Mouse (Mus musculus) erythroblast, embryonic 14.5 days (primary cell): Measurements from ENCODE around the gene Vdr. TPM values are rescaled to one million over a fixed set of nuclear protein-coding genes. Genes with fewer than 3 reads are reported as not detected.
A peak's percentile ranks its signal among the peaks of the same experiment; 100 is the strongest.

Experiments
- H3K27me3 ChIP-seq: 2 replicates; pipeline ENCODE4 v1.6.1; 2012; ENCODE audit warnings: inconsistent platforms; ENCODE audit not compliant: control insufficient read depth
- H3K36me3 ChIP-seq: 2 replicates; pipeline ENCODE4 v1.6.1; 2012; ENCODE audit warnings: mild to moderate bottlenecking, inconsistent platforms; ENCODE audit not compliant: control insufficient read depth
- H3K4me1 ChIP-seq: 2 replicates; pipeline ENCODE4 v1.6.1; 2012; ENCODE audit warnings: inconsistent platforms; ENCODE audit not compliant: control insufficient read depth
- H3K4me3 ChIP-seq: replicated peaks from 2 replicates; pipeline ENCODE3; 2012; ENCODE audit warnings: moderate library complexity, mild to moderate bottlenecking, inconsistent platforms
- H3K9me3 ChIP-seq: 2 replicates; pipeline ENCODE4 v1.6.1; 2012; ENCODE audit warnings: low read length, inconsistent platforms, mixed read lengths; ENCODE audit not compliant: control insufficient read depth
- GATA1 ChIP-seq: IDR thresholded peaks from 2 replicates; pipeline ENCODE4 v1.6.1; 2012; ENCODE audit warnings: low read length, inconsistent platforms, mixed read lengths
- TAL1 ChIP-seq: IDR thresholded peaks from 3 replicates; pipeline ENCODE4 v1.6.1; 2012; ENCODE audit warnings: low read length, inconsistent platforms, mixed read lengths
- polyA plus RNA-seq: library from polyadenylated mRNA; stranded (reverse); fragments of >175 nt; gene quantifications from 2 replicates; pipeline ENCODE4 v1.2.3, GENCODE M21; 2012

The Vdr gene
- polyA plus RNA-seq, 1 experiment: not detected

DNA sequence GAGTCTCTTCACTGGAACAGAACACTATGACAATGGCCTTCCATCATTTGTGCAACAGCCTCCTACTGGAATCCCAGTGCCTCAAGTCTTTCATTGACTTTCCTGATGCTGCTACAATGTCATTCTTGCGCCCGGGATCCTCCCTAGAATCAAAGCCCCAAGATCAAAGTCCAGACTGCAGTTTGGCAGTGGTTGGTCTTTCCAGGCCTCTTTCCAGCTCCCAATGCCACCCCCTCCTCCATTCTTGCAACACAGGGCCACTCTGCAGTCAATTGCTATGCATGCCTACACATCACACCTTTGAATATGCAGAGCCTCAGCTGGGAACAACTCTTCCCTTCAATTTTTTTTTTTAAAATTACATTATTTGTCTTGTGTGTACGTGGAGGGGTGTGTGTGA is 50.1 kb downstream of the Vdr start:
- H3K4me1 ChIP-seq: peaks cover 25% of the 10 kb centered on the region
- H3K27me3 ChIP-seq: no peaks in the 10 kb centered on the region
- no peaks in the 10 kb centered on the region; the same call in none of the 2 replicates for H3K36me3 ChIP-seq
- H3K4me3 ChIP-seq: no peak overlapping the region
- H3K9me3 ChIP-seq: no peaks in the 10 kb centered on the region
- TF ChIP-seq GATA1 (no peak), TAL1 (no peak)

DNA sequence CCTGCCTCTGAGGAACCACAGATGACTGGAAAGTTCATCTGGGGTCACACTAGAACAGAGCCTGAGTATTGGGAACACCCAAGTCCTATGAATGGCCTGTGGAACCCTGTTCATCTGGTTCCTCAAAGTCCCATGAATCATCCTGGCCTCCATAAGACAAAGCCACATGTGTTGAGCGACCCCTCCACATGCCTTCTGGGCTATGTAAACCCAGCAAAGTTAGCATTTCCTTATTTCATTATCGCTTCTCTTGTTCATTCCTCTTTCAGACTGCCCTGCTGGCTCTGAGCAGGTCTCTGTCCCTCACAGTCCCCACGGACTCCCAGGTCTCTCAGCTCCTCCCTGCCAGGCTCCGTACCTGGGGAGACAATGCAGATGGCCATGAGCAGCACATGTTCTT is 52.0 kb downstream of the Vdr start:
- TF ChIP-seq TAL1: no peak
- TF ChIP-seq GATA1: no peak
- H3K4me1 ChIP-seq: peaks cover 10% of the 10 kb centered on the region
- no peak overlapping the region for H3K4me3 ChIP-seq
- no peaks in the 10 kb centered on the region; the same call in 1 of the 2 replicates for H3K36me3 ChIP-seq
- no peaks in the 10 kb centered on the region for H3K9me3 ChIP-seq
- no peaks in the 10 kb centered on the region for H3K27me3 ChIP-seq

DNA sequence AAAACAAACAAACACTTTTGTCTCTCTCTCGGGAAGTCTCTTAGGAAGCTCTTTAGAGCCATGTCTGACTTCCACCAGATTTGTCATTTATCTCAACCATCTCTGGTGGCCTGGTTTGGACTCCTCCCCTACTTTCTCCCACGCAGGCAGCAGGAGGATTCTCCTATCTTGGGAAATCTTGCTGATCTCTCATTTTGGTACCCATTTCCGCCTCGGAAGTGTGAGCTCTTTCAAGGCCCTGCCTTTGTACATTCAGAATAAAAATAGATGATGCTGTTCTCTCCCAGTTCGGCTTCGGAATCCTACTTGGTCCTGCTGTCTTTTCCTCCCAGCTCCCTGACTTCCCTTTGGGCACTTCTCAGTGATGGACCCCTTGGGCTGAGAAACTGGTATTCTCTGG is 55.9 kb downstream of the Vdr start:
- no peaks in the 10 kb centered on the region for H3K9me3 ChIP-seq
- no peaks in the 10 kb centered on the region for H3K27me3 ChIP-seq
- no peak for TF ChIP-seq GATA1
- no peak for TF ChIP-seq TAL1
- H3K4me1 ChIP-seq: peaks cover 38% of the 10 kb centered on the region
- H3K36me3 ChIP-seq: peaks cover 2% of the 10 kb centered on the region; the same call in 1 of the 2 replicates
- no peak overlapping the region for H3K4me3 ChIP-seq

DNA sequence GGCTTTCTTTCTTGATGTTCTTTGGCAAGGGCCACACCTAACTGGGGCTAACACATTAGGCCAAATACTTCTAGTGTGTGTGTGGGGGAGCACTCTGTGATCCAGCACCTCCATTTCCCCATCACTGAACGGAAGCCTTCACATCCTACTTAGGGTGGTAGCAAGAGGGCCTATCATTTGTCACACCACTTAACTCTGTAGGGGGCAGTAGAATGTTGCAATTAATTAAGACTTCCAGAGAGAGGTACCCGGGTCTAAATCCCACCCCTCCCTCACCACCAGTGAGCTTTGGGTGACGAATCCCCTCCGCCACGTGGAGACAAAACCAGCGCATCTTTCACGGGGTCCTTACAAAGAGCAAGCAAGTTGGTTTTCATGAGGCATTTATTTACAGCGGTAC is 56.4 kb downstream of the Vdr start:
- Histone ChIP-seq H3K9me3 (no peaks in the 10 kb centered on the region), H3K27me3 (no peaks in the 10 kb centered on the region), H3K4me3 (no peak overlapping the region), H3K36me3 (peaks cover 2% of the 10 kb centered on the region; the same call in 1 of the 2 replicates), H3K4me1 (peaks cover 43% of the 10 kb centered on the region)
- no peak for TF ChIP-seq TAL1
- no peak for TF ChIP-seq GATA1

DNA sequence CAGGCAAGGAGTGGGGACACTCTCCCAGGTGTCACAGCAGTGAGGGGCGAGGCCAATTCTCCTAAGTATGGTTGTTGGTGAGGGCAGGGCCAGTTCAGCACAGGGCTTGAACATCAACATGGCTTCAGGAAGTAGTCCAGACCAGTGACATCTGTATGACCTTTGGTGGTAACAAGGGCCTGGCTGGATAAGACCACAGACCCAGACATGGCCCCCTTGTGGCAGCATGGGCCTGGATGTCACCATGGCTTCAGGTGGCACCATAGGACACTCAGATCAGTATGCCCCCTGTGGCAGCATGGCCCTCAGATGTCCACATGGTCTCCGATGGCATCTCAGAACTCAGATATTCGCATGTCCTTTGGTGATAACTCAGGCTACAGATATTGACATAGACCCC is 58.1 kb downstream of the Vdr start:
- TF ChIP-seq TAL1 (no peak), GATA1 (no peak)
- H3K9me3 ChIP-seq: no peaks in the 10 kb centered on the region
- H3K4me3 ChIP-seq: no peak overlapping the region
- H3K27me3 ChIP-seq: no peaks in the 10 kb centered on the region
- peaks cover 59% of the 10 kb centered on the region for H3K4me1 ChIP-seq
- H3K36me3 ChIP-seq: peaks cover 2% of the 10 kb centered on the region; the same call in 1 of the 2 replicates

DNA sequence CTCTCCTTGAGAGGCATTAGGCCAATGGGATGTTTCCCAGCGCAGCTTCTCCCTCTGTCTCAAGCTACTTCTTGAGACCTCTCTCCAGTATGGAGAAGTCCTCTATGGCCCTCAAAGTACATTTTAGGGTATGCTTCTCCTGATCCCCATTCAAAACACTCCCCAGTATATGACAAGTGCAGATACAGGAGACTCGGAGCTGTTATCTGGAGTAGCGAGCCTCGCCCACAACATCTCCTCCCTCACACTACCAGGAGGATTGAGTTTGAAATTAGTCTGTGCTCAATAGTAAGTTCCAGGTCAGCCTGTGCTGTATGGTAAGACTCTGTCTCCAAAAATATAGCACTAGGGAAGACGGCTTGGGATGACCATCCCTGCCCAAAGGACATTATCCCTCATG is 59.4 kb downstream of the Vdr start:
- no peak for TF ChIP-seq TAL1
- TF ChIP-seq GATA1: no peak
- Histone ChIP-seq H3K4me1 (peaks cover 72% of the 10 kb centered on the region), H3K9me3 (peaks cover 3% of the 10 kb centered on the region), H3K4me3 (peak overlapping the region; percentile 44), H3K36me3 (peaks cover 4% of the 10 kb centered on the region; the same call in 1 of the 2 replicates), H3K27me3 (no peaks in the 10 kb centered on the region)

DNA sequence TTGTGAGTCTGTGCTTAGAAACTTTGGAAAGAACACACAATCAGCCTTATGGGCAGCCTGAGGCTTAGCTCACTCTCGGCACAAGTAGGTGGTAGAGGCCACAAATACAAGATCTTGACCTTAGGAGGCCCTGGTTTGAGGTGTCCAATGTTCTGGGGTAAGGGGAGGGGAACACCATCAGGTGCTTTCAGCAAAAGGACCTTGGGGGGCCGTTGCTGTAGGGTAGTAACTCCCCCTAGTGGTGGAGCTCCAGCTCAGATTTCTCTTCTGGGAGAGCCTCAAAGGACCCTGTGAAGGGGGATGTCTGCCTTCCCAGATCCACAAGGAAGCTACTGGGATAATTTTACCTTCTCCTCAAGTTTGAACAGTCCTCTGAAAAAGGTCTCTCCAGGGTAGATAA is 60.0 kb downstream of the Vdr start:
- H3K9me3 ChIP-seq: peaks cover 3% of the 10 kb centered on the region
- H3K4me1 ChIP-seq: peaks cover 78% of the 10 kb centered on the region
- no peak overlapping the region for H3K4me3 ChIP-seq
- H3K27me3 ChIP-seq: no peaks in the 10 kb centered on the region
- TF ChIP-seq TAL1 (no peak), GATA1 (no peak)
- H3K36me3 ChIP-seq: peaks cover 4% of the 10 kb centered on the region; the same call in 1 of the 2 replicates

DNA sequence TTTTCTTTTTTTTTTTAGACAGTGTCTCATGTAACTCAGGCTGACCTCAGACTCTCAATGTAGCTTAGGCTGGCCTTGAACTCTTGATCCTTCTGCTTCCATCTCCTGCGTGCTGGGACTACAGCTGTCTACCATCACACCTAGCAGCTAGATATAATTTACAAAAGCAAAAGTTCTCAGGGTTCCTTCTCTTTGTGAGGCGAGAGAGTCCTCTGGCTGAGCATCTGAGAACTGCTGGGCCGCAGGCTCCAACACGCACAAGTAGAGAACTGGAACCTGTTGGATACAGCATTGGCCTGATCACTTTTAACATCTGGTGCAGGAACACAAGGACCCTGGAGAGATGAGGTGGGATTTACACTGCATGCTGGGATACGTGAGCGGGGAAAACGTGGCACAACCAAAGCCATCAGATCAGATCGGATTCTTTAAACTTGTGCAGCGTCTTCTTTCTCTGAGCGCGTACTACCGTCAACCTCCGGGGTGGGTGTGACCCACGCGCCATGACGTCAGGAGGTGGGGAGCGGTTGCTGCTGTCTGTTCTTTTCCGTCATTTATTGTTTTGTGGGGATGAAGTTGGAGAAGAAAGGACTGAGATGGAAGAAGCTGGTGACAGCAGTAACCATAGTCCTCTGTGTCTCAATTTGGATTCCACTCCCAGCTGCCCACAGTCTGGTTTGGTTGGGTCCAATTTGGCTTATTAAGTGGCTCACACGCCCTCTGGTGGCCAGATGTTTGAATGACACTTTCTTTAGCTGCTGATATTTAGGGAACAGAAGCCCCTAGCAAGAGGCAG is 61.1 kb downstream of the Vdr start:
- TF ChIP-seq GATA1 (no peak), TAL1 (no peak)
- peaks cover 4% of the 10 kb centered on the region; the same call in 1 of the 2 replicates for H3K36me3 ChIP-seq
- peak overlapping the region; percentile 68 for H3K4me3 ChIP-seq
- H3K9me3 ChIP-seq: peaks cover 3% of the 10 kb centered on the region
- no peaks in the 10 kb centered on the region for H3K27me3 ChIP-seq
- H3K4me1 ChIP-seq: peaks cover 86% of the 10 kb centered on the region

DNA sequence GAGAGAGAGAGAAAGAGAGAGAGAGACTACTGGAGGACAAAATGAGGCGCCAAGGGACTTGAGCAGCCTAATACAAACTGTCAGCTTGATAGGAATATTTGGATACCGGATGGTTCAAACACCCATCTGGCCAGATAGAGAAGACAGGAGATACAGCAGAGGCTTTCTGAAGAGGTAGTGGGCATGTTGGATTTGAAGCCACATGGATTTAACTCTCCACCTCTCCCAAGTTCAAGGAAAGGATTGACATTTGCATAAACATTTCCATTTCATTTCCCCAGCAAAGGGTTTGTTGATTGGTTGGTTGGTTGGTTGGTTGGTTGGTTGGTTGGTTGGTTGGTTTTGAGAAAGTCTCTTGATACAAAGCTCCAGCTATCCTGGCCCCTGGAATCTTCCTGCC is 62.6 kb downstream of the Vdr start:
- H3K9me3 ChIP-seq: peaks cover 3% of the 10 kb centered on the region
- TF ChIP-seq GATA1 (no peak), TAL1 (no peak)
- H3K36me3 ChIP-seq: peaks cover 4% of the 10 kb centered on the region; the same call in 1 of the 2 replicates
- H3K4me3 ChIP-seq: peak overlapping the region; percentile 49
- H3K4me1 ChIP-seq: peaks cover 98% of the 10 kb centered on the region
- H3K27me3 ChIP-seq: no peaks in the 10 kb centered on the region

DNA sequence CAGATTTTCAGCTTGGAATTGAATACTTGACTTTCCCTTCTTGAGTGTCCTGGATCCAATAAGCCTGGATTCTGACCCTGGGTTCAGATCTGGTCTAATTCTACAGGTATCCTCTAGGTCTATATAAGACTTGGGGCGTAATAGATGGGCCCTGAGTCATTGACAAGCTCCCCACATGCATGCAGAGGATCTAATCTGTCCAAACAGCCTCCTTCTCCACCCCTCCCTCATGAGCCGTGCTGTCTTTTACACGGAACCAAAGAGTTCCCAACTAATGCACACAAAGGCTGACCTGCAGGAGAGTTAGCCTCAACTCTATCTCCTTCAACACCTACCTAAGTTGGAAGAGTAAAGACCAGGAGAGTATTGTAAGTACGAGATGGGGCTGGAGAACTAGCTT is 63.1 kb downstream of the Vdr start:
- H3K27me3 ChIP-seq: no peaks in the 10 kb centered on the region
- peaks cover 97% of the 10 kb centered on the region for H3K4me1 ChIP-seq
- H3K9me3 ChIP-seq: peaks cover 3% of the 10 kb centered on the region
- peaks cover 2% of the 10 kb centered on the region; the same call in 1 of the 2 replicates for H3K36me3 ChIP-seq
- TF ChIP-seq GATA1: no peak
- no peak for TF ChIP-seq TAL1
- peak overlapping the region; percentile 49 for H3K4me3 ChIP-seq
